Mouse (Mus musculus): ENCODE data around the gene Med16. TPM values are rescaled to one million over a fixed set of nuclear protein-coding genes. Genes with fewer than 3 reads are reported as not detected.

Med16 gene
- 30.8 and 51.7 TPM in 2 replicates for polyA plus RNA-seq (2021; fragmentation: Nextera tagmentation)
- long read RNA-seq, experiment 1, transcript Med16-204 (15 exons, 2,950 nt), result major isoform, 84 of 146 reads
- long read RNA-seq, experiment 1, transcript Med16-201 (15 exons, 3,197 nt), result minor isoform, 8 of 146 reads
- long read RNA-seq, experiment 1, partial matches to known transcripts, result 23 of 146 reads
- long read RNA-seq, experiment 1, other reads (novel, unspliced or antisense), result 31 of 146 reads
- long read RNA-seq, experiment 2, transcript Med16-204 (15 exons, 2,950 nt), result major isoform, 9 of 52 reads
- long read RNA-seq, experiment 2, partial matches to known transcripts, result 31 of 52 reads
- long read RNA-seq, experiment 2, other reads (novel, unspliced or antisense), result 12 of 52 reads

GRCm38 (mm10) chr10:79908167-79909091 lies at the start of gene Med16:
Med16 (minus strand) TSS chr10:79908923.

GRCm38 (mm10) chr10:79926491-79927323 lies 18.0 kb upstream of the Med16 start, which contains the start of gene Arid3a:
Arid3a (plus strand) TSS chr10:79927043.

GRCm38 (mm10) chr10:79920958-79921535 lies 12.3 kb upstream of the Med16 start, which contains the start of gene R3hdm4:
R3hdm4 (minus strand) TSS chr10:79921208.

DNA sequence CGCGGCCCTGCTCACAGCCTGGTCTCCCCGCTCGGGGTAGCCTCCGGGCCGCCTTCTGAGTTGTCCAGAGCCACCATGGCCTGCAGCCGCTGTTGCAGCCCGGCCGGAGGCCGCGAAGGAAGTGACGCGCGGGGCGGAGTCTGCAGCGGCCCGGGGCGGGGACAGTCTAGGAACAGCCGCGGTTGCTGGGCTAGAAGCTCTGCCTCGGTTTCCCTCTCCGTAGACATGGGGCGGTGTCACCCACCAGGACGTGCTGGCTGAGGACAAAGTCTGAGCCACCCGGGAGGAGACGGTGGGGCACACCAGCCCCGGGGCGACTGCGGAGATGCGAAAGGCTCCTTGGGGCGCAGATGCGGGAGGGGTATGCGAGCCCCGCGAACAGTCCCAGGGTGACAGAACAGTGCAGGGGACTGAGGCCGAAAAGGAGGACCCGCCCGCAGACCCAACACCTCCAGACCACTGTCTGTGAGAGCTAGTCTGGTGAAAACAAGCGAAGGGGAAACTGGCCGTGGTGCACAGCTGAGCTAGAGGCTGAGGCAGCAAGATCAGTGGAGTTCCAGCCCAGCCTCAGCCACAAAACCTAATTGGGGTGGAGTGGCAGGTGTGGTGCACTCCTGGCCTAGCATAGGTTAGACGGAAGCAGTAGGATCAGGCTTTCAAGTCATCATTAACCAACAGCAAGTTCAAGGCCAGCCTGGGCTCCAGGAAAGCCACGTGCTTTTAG lies 8.2 kb upstream of the Med16 start, which contains the start of gene Kiss1r:
Gene Kiss1r (plus strand): TSS at position 164 of the 724 bp plus-strand sequence.

DNA sequence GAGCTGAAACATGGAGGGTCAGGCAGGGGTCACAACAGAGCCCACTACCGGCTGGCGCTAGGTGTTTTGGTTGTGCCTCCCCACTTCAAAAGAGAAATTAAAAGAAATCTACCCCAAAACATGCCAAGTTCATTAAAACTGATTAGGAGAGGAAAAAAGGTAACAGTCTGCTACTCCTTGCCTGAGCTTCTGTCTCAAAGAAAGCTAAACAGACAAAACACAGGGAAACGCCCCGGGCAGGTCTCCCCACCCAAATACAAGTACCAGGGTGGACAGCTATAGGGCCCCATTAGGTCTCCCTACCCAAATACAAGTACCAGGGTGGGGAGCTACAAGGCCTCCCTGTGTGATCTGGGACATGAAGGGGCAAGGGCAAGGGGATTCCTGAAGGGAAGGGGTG lies 1.8 kb upstream of the Med16 start, which contains the start of gene Gm26602:
Gene Gm26602 (plus strand): TSS at position 301 of the 400 bp plus-strand sequence.

DNA sequence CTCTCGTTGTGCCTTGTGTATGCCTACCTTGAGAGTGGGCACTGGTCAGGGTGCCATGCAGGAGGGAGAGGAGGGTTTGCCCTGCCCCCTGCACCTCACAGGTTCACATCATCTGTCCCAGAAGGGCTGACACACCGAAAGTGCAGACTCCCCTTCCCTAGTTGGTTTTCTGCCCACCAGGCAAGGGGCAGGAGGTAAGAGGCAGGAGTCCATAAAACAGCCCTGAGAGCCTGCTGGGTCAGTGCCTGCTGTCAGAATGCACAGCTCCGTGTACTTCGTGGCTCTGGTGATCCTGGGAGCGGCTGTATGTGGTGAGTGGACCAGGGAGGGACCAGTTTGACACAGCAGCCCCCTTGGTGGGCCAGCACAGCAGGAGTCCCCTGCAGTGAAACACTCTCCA lies 18.1 kb downstream of the Med16 start, which contains the start of gene Cfd:
Gene Cfd (plus strand): TSS at position 184 of the 400 bp plus-strand sequence.

DNA sequence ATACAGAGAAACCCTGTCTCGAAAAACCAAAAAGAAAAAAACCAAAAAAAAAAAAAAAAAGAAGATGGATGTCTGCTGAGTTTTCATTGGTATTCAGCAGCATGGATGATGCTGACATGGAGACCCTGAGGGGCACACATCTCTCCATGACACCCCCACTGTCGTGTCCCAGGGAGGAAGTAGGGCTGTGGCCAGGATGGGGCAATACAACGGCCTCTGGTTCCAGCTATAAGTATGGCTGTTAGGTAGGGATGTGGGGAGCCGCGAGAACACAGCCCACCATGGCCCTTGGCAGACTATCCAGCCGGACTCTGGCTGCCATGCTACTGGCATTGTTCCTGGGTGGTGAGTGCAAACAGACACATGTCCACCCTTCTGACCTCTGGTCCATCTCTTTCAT lies 22.7 kb downstream of the Med16 start, which contains the start of gene Elane:
Gene Elane (plus strand): TSS at position 194 of the 400 bp plus-strand sequence.

GRCm38 (mm10) chr10:79874290-79874862 lies 34.3 kb downstream of the Med16 start, which contains the start of the genes Prtn3 and Plppr3:
Prtn3 (plus strand) TSS chr10:79874476.
Plppr3 (minus strand) TSS chr10:79874634.

GRCm38 (mm10) chr10:79853860-79854795 lies 54.6 kb downstream of the Med16 start, which contains the start of gene Ptbp1:
Ptbp1 (plus strand) TSS chr10:79854427.

Other genes with a start within 250 kb of the Med16 start
- gene Madcam1, start 244.4 kb downstream of the Med16 start, polyA plus RNA-seq (2021; fragmentation: Nextera tagmentation), result not detected in 2 replicates
- 153 and 198 TPM in 2 replicates for gene Tpgs1, start 239.6 kb downstream of the Med16 start, polyA plus RNA-seq (2021; fragmentation: Nextera tagmentation)
- 20.2 and 34.0 TPM in 2 replicates for gene Cdc34, start 226.7 kb downstream of the Med16 start, polyA plus RNA-seq (2021; fragmentation: Nextera tagmentation)
- gene Gzmm, start 219.9 kb downstream of the Med16 start, polyA plus RNA-seq (2021; fragmentation: Nextera tagmentation), result 0.33 and 0.59 TPM in 2 replicates
- 1,192 and 1,209 TPM in 2 replicates for gene Bsg, start 204.4 kb downstream of the Med16 start, polyA plus RNA-seq (2021; fragmentation: Nextera tagmentation)
- gene Hcn2, start 192.3 kb downstream of the Med16 start, polyA plus RNA-seq (2021; fragmentation: Nextera tagmentation), result 2.8 and 11.0 TPM in 2 replicates
- 16.1 and 23.3 TPM in 2 replicates for gene Polrmt, start 162.3 kb downstream of the Med16 start, polyA plus RNA-seq (2021; fragmentation: Nextera tagmentation)
- 5.9 and 7.2 TPM in 2 replicates for gene Fgf22, start 153.8 kb downstream of the Med16 start, polyA plus RNA-seq (2021; fragmentation: Nextera tagmentation)
- gene Rnf126, start 142.0 kb downstream of the Med16 start, polyA plus RNA-seq (2021; fragmentation: Nextera tagmentation), result 8.2 and 82.8 TPM in 2 replicates
- gene Fstl3, start 131.7 kb downstream of the Med16 start, polyA plus RNA-seq (2021; fragmentation: Nextera tagmentation), result 1.2 and 1.8 TPM in 2 replicates
- gene Prss57, start 118.0 kb downstream of the Med16 start, polyA plus RNA-seq (2021; fragmentation: Nextera tagmentation), result 1.1 and 2.3 TPM in 2 replicates
- gene Palm, start 115.4 kb downstream of the Med16 start, polyA plus RNA-seq (2021; fragmentation: Nextera tagmentation), result 53.6 and 165 TPM in 2 replicates
- 0.13 and 0.25 TPM in 2 replicates for gene Misp, start 87.9 kb downstream of the Med16 start, polyA plus RNA-seq (2021; fragmentation: Nextera tagmentation)
- gene Ptbp1, start 54.5 kb downstream of the Med16 start, polyA plus RNA-seq (2021; fragmentation: Nextera tagmentation), result 15.2 and 16.7 TPM in 2 replicates
- 5.8 and 7.2 TPM in 2 replicates for gene Prtn3, start 34.4 kb downstream of the Med16 start, polyA plus RNA-seq (2021; fragmentation: Nextera tagmentation)
- 33.9 and 47.5 TPM in 2 replicates for gene Plppr3, start 34.3 kb downstream of the Med16 start, polyA plus RNA-seq (2021; fragmentation: Nextera tagmentation)
- gene Elane, start 22.7 kb downstream of the Med16 start, polyA plus RNA-seq (2021; fragmentation: Nextera tagmentation), result not detected in 2 replicates
- gene Cfd, start 18.1 kb downstream of the Med16 start, polyA plus RNA-seq (2021; fragmentation: Nextera tagmentation), result not detected in 2 replicates
- not detected in 2 replicates for gene Gm26602, start 1.9 kb upstream of the Med16 start, polyA plus RNA-seq (2021; fragmentation: Nextera tagmentation)
- 4.6 and 5.7 TPM in 2 replicates for gene Kiss1r, start 8.0 kb upstream of the Med16 start, polyA plus RNA-seq (2021; fragmentation: Nextera tagmentation)
- 220 and 307 TPM in 2 replicates for gene R3hdm4, start 12.3 kb upstream of the Med16 start, polyA plus RNA-seq (2021; fragmentation: Nextera tagmentation)
- gene Arid3a, start 18.1 kb upstream of the Med16 start, polyA plus RNA-seq (2021; fragmentation: Nextera tagmentation), result 1.3 and 1.9 TPM in 2 replicates
- gene Wdr18, start 51.2 kb upstream of the Med16 start, polyA plus RNA-seq (2021; fragmentation: Nextera tagmentation), result 71.4 and 97.3 TPM in 2 replicates
- gene Grin3b, start 61.8 kb upstream of the Med16 start, polyA plus RNA-seq (2021; fragmentation: Nextera tagmentation), result 0.11 and 0.25 TPM in 2 replicates
- 15.5 and 16.3 TPM in 2 replicates for gene Tmem259, start 75.4 kb upstream of the Med16 start, polyA plus RNA-seq (2021; fragmentation: Nextera tagmentation)
- gene Cnn2, start 79.7 kb upstream of the Med16 start, polyA plus RNA-seq (2021; fragmentation: Nextera tagmentation), result 9.0 and 11.4 TPM in 2 replicates
- 1.4 and 1.5 TPM in 2 replicates for gene Abca7, start 87.6 kb upstream of the Med16 start, polyA plus RNA-seq (2021; fragmentation: Nextera tagmentation)
- gene Arhgap45, start 107.7 kb upstream of the Med16 start, polyA plus RNA-seq (2021; fragmentation: Nextera tagmentation), result 1.1 and 1.3 TPM in 2 replicates
- 196 and 262 TPM in 2 replicates for gene Polr2e, start 130.9 kb upstream of the Med16 start, polyA plus RNA-seq (2021; fragmentation: Nextera tagmentation)
- 1,067 and 1,120 TPM in 2 replicates for gene Gpx4, start 138.2 kb upstream of the Med16 start, polyA plus RNA-seq (2021; fragmentation: Nextera tagmentation)
- gene Sbno2, start 196.6 kb upstream of the Med16 start, polyA plus RNA-seq (2021; fragmentation: Nextera tagmentation), result 2.7 and 3.4 TPM in 2 replicates
- gene Stk11, start 206.9 kb upstream of the Med16 start, polyA plus RNA-seq (2021; fragmentation: Nextera tagmentation), result 13.1 and 20.8 TPM in 2 replicates
- 898 and 915 TPM in 2 replicates for gene Atp5d, start 229.7 kb upstream of the Med16 start, polyA plus RNA-seq (2021; fragmentation: Nextera tagmentation)
- 43.4 and 61.5 TPM in 2 replicates for gene Cbarp, start 231.9 kb upstream of the Med16 start, polyA plus RNA-seq (2021; fragmentation: Nextera tagmentation)
- 4.7 and 33.2 TPM in 2 replicates for gene Midn, start 239.3 kb upstream of the Med16 start, polyA plus RNA-seq (2021; fragmentation: Nextera tagmentation)

Measured in left cerebral cortex, adult 6 months (tissue).